Mouse (Mus musculus): ENCODE data around the gene Map4k2. TPM values are rescaled to one million over a fixed set of nuclear protein-coding genes. Genes with fewer than 3 reads are reported as not detected.

Map4k2 gene
- polyA plus RNA-seq, 1 experiment from 2014 or later = 12.5 TPM

DNA sequence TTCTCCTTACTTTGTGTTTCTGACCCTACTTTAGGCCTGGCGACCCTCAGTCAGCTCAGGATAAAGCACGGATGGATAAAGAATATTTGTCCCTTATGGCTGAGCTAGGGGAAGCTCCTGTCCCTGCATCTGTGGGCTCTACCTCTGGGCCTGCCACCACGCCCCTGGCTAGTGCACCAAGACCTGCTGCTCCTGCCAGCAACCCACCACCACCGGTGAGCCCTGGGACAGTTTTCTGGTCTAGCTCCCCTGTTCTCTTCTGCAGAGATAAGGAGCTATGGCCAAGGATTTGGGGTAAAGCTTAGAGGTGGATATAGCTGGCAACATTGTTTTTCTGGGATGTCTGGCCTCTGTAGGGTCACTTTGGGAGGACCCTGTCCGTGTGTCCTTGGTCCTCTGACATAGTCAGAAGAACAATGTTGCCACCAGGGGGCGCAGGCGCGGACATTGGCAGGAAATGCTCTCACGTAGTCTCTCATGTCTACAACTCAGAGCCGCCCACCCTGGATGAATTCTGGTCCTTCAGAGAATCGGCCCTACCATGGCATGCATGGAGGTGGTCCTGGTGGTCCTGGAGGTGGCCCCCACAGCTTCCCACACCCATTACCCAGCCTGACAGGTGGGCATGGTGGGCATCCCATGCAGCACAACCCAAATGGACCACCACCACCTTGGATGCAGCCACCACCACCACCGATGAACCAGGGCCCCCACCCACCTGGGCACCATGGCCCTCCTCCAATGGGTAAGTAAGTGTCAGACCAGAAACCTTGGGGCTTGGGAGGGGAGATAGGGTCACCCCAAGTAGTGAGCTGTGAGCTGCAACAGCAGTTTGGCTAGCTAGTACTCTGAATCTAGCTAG, 32.8 kb downstream of the Map4k2 start:
- 0 out of 2 replicates have a peak, but pooled peaks have one; percentile 27 for ATAC-seq (ENCODE audit: extremely low read depth, insufficient number of reproducible peaks, low FRiP score, low TSS enrichment)
- Histone ChIP-seq H3K4me1 (peaks cover 29% of the 10 kb centered on the region), H3K4me2 (no peak overlapping the region), H3K4me3 (no peak overlapping the region), H3K36me3 (peaks cover 100% of the 10 kb centered on the region), H3K9ac (0 out of 2 replicates have a peak overlapping the region, but pooled peaks have one; percentile 17), H3K27ac (replicated peaks) (peak overlapping the region; percentile 61), H3K9me3 (no peaks in the 10 kb centered on the region), H3K27me3 (replicated peaks) (no peaks in the 10 kb centered on the region)
- WGBS = 56% methylated on average over 12 of the region's 12 CpGs

- peaks cover 100% of the 10 kb centered on the region for H3K36me3 ChIP-seq
- H3K27ac ChIP-seq (replicated peaks) = no peak overlapping the region
- no peaks in the 10 kb centered on the region for H3K9me3 ChIP-seq
- H3K4me2 ChIP-seq = no peak overlapping the region
- WGBS = 99% methylated on average over 10 of the region's 10 CpGs
- no peak overlapping the region for H3K9ac ChIP-seq
- no peaks in the 10 kb centered on the region for H3K27me3 ChIP-seq (replicated peaks)
- H3K4me3 ChIP-seq = no peak overlapping the region
- ATAC-seq (ENCODE audit: extremely low read depth, insufficient number of reproducible peaks, low FRiP score, low TSS enrichment) = no peak
- peaks cover 27% of the 10 kb centered on the region for H3K4me1 ChIP-seq
Observed at GRCm38 (mm10) chr19:6374571-6374970, 33.6 kb downstream of the Map4k2 start.

DNA sequence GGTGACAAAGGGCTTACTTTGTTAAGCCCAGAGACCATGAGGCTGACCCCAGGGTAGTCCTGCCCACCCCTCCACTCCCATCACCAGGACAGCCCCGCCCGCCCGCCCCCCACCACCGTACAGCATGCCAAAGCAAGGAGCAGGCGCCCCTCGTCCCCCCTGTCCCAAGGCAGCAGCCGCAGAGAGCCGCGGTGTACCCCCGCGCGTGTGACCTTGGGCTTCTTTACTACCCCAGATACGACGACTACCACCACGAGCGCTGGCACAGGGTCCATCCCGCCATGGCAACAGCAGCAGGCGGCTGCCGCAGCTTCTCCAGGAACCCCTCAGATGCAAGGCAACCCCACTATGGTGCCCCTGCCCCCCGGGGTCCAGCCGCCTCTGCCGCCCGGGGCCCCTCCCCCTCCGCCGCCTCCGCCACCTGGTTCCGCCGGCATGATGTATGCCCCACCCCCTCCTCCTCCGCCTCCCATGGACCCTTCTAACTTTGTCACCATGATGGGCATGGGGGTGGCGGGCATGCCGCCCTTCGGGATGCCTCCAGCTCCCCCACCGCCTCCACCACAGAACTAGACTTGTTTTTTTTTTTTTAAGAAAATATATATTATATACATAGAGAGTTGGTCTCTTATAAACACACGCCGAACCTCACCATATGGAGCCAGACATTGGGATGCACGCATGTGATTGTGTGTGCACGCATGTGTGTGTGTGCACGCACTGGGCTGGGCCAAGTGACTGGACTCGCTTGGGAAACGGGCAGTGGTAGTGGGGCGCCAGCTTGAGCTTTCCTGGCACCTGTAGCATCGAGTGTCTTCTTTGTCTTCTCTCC, 34.7 kb downstream of the Map4k2 start:
- Histone ChIP-seq H3K4me1 (peaks cover 27% of the 10 kb centered on the region), H3K9ac (no peak overlapping the region), H3K36me3 (peaks cover 96% of the 10 kb centered on the region), H3K27ac (replicated peaks) (no peak overlapping the region), H3K4me2 (no peak overlapping the region), H3K27me3 (replicated peaks) (no peaks in the 10 kb centered on the region), H3K4me3 (no peak overlapping the region), H3K9me3 (no peaks in the 10 kb centered on the region)
- 92% methylated on average over 42 of the region's 42 CpGs for WGBS
- no peak for ATAC-seq (ENCODE audit: extremely low read depth, insufficient number of reproducible peaks, low FRiP score, low TSS enrichment)

- no peak overlapping the region for H3K4me3 ChIP-seq
- 72% methylated on average over 14 of the region's 14 CpGs for WGBS
- no peak for ATAC-seq (ENCODE audit: extremely low read depth, insufficient number of reproducible peaks, low FRiP score, low TSS enrichment)
Observed at GRCm38 (mm10) chr19:6376255-6376564, 35.3 kb downstream of the Map4k2 start.

DNA sequence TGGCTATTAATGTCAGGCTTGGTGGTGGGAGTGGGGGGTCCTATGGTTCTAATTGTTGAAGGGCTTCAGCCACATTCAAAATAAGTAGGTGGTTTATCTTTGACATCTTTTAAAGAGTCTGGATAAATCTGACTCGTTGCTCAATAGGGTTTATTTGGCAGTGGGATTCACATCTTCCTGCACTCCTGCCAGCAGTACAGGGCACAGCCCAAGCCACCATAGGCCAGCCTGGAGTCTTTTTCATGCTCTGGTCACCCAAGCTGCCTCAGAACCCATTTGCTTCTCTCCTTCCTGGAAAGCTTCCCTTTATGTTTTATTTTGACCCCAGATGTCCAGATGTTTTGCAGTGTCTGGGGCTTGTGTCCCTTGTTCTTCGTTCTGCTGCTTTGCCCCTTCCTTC, 35.7 kb downstream of the Map4k2 start:
- H3K27ac ChIP-seq (replicated peaks) = peak overlapping the region; percentile 59; the same call in 1 of the 2 replicates
- H3K27me3 ChIP-seq (replicated peaks) = no peaks in the 10 kb centered on the region
- H3K4me2 ChIP-seq = no peak overlapping the region
- peak overlapping the region; percentile 19; the same call in 1 of the 2 replicates for H3K9ac ChIP-seq
- no peak for ATAC-seq (ENCODE audit: extremely low read depth, insufficient number of reproducible peaks, low FRiP score, low TSS enrichment)
- H3K36me3 ChIP-seq = peaks cover 88% of the 10 kb centered on the region
- peaks cover 27% of the 10 kb centered on the region for H3K4me1 ChIP-seq
- WGBS = 67% methylated on average over 2 of the region's 2 CpGs
- H3K9me3 ChIP-seq = no peaks in the 10 kb centered on the region
- H3K4me3 ChIP-seq = no peak overlapping the region

More at GRCm38 (mm10) chr19:6376255-6376564, 35.3 kb downstream of the Map4k2 start:
- Histone ChIP-seq H3K9ac (peak overlapping the region; percentile 19; the same call in 1 of the 2 replicates), H3K4me2 (no peak overlapping the region), H3K27ac (replicated peaks) (no peak overlapping the region), H3K36me3 (peaks cover 92% of the 10 kb centered on the region), H3K4me1 (peaks cover 27% of the 10 kb centered on the region), H3K9me3 (no peaks in the 10 kb centered on the region), H3K27me3 (replicated peaks) (no peaks in the 10 kb centered on the region)

GRCm38 (mm10) chr19:6377327-6378040, 36.5 kb downstream of the Map4k2 start:
- H3K27ac ChIP-seq (replicated peaks) = peak overlapping the region; percentile 59
- no peak for ATAC-seq (ENCODE audit: extremely low read depth, insufficient number of reproducible peaks, low FRiP score, low TSS enrichment)
- H3K4me3 ChIP-seq = no peak overlapping the region
- H3K4me2 ChIP-seq = no peak overlapping the region
- peaks cover 80% of the 10 kb centered on the region for H3K36me3 ChIP-seq
- 68% methylated on average over 11 of the region's 11 CpGs for WGBS
- H3K27me3 ChIP-seq (replicated peaks) = no peaks in the 10 kb centered on the region
- H3K9ac ChIP-seq = no peak overlapping the region; the same call in 1 of the 2 replicates
- H3K4me1 ChIP-seq = peaks cover 32% of the 10 kb centered on the region
- H3K9me3 ChIP-seq = no peaks in the 10 kb centered on the region

- H3K36me3 ChIP-seq = peaks cover 49% of the 10 kb centered on the region
- no peak overlapping the region for H3K9ac ChIP-seq
- no peak overlapping the region for H3K27ac ChIP-seq (replicated peaks)
- no peak for ATAC-seq (ENCODE audit: extremely low read depth, insufficient number of reproducible peaks, low FRiP score, low TSS enrichment)
- H3K9me3 ChIP-seq = no peaks in the 10 kb centered on the region
- no peak overlapping the region for H3K4me3 ChIP-seq
- H3K4me2 ChIP-seq = no peak overlapping the region
- 81% methylated on average over 9 of the region's 9 CpGs for WGBS
- H3K27me3 ChIP-seq (replicated peaks) = no peaks in the 10 kb centered on the region
- H3K4me1 ChIP-seq = peaks cover 48% of the 10 kb centered on the region
Observed at GRCm38 (mm10) chr19:6380411-6381166, 39.7 kb downstream of the Map4k2 start.

GRCm38 (mm10) chr19:6381238-6381637, 40.3 kb downstream of the Map4k2 start:
- no peak overlapping the region for H3K9ac ChIP-seq
- peaks cover 52% of the 10 kb centered on the region for H3K4me1 ChIP-seq
- no peak overlapping the region for H3K27ac ChIP-seq (replicated peaks)
- H3K27me3 ChIP-seq (replicated peaks) = no peaks in the 10 kb centered on the region
- ATAC-seq (ENCODE audit: extremely low read depth, insufficient number of reproducible peaks, low FRiP score, low TSS enrichment) = no peak
- H3K36me3 ChIP-seq = peaks cover 42% of the 10 kb centered on the region
- WGBS = 91% methylated on average over 5 of the region's 5 CpGs
- H3K4me3 ChIP-seq = no peak overlapping the region
- no peak overlapping the region for H3K4me2 ChIP-seq
- H3K9me3 ChIP-seq = no peaks in the 10 kb centered on the region

GRCm38 (mm10) chr19:6382323-6382924, 41.5 kb downstream of the Map4k2 start:
- WGBS = 68% methylated on average over 4 of the region's 4 CpGs
- no peak for ATAC-seq (ENCODE audit: extremely low read depth, insufficient number of reproducible peaks, low FRiP score, low TSS enrichment)
- Histone ChIP-seq H3K4me3 (no peak overlapping the region), H3K9me3 (no peaks in the 10 kb centered on the region), H3K4me1 (peaks cover 53% of the 10 kb centered on the region), H3K36me3 (peaks cover 39% of the 10 kb centered on the region), H3K4me2 (no peak overlapping the region), H3K9ac (no peak overlapping the region), H3K27me3 (replicated peaks) (no peaks in the 10 kb centered on the region), H3K27ac (replicated peaks) (peak overlapping the region; percentile 87)

DNA sequence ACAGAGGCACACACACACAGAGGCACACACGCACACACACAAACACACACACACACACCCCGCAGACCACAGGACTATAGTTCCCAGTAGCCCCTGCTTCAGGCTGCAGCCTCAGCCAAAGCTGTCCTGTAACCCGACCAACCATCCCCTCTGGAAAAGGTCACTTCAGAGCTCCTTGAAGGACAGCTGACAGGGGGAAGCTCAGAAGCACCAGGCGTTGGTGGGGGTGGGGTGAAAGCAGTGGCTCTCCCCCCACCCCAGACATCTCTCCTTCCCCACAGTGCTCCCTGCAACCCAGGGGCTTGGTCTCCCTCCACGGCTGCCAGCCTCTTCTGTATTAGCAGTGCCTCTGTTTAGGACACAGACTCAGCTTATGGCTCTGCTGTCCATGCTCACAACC, 42.5 kb downstream of the Map4k2 start:
- H3K36me3 ChIP-seq = peaks cover 38% of the 10 kb centered on the region
- no peak for ATAC-seq (ENCODE audit: extremely low read depth, insufficient number of reproducible peaks, low FRiP score, low TSS enrichment)
- 29% methylated on average over 5 of the region's 5 CpGs for WGBS
- H3K27ac ChIP-seq (replicated peaks) = peak overlapping the region; percentile 87
- H3K9me3 ChIP-seq = no peaks in the 10 kb centered on the region
- H3K4me1 ChIP-seq = peaks cover 48% of the 10 kb centered on the region
- no peaks in the 10 kb centered on the region for H3K27me3 ChIP-seq (replicated peaks)
- peak overlapping the region; percentile 72 for H3K4me2 ChIP-seq
- peak overlapping the region; percentile 58 for H3K9ac ChIP-seq
- H3K4me3 ChIP-seq = no peak overlapping the region
